Mouse (Mus musculus): ENCODE results near the gene Gm20671. TPM values are rescaled to one million over a fixed set of nuclear protein-coding genes. Genes with fewer than 3 reads are reported as not detected.
A peak's percentile ranks its signal among the peaks of the same experiment; 100 is the strongest.
"Not testable (repeated sequence)": the region's sequence is repeated elsewhere in the genome, so short reads cannot be mapped to it uniquely, and the experiment has no call there.

Gm20671 gene
- polyA plus RNA-seq, 1 experiment from 2014 or later, result not detected

GRCm38 (mm10) chr5:32854818-32855217 lies 27.9 kb upstream of the Gm20671 start:
- ATAC-seq (ENCODE audit: low read depth) (no peak), DNase-seq (ENCODE audit: low spot score) (no peak)
- peaks cover 14% of the 10 kb centered on the region for H3K4me1 ChIP-seq (ENCODE audit: control insufficient read depth, insufficient read depth, low read length)
- no peak overlapping the region for H3K4me2 ChIP-seq (ENCODE audit: low read depth, low read length)
- 78% methylated on average over 4 of the region's 4 CpGs for WGBS
- H3K4me3 ChIP-seq (ENCODE audit: low read depth, low read length), result no peak overlapping the region
- H3K36me3 ChIP-seq (ENCODE audit: control insufficient read depth, insufficient read depth, low read length), result peaks cover 8% of the 10 kb centered on the region; the same call in 1 of the 2 replicates
- H3K27ac ChIP-seq (replicated peaks; ENCODE audit: low read depth, low read length), result no peak overlapping the region; the same call in 1 of the 2 replicates
- H3K9ac ChIP-seq (ENCODE audit: low read depth, low read length), result no peak overlapping the region
- peaks cover 4% of the 10 kb centered on the region; the same call in 1 of the 2 replicates for H3K9me3 ChIP-seq (ENCODE audit: control insufficient read depth, low read length)
- H3K27me3 ChIP-seq (replicated peaks; ENCODE audit: control insufficient read depth, insufficient read depth, low read length), result no peaks in the 10 kb centered on the region

- H3K27me3 ChIP-seq (replicated peaks; ENCODE audit: control insufficient read depth, insufficient read depth, low read length), result no peaks in the 10 kb centered on the region
- peak within 1 kb of the TSS; percentile 88 for H3K4me2 ChIP-seq (ENCODE audit: low read depth, low read length)
- peaks cover 14% of the 10 kb centered on the region for H3K4me1 ChIP-seq (ENCODE audit: control insufficient read depth, insufficient read depth, low read length)
- H3K9me3 ChIP-seq (ENCODE audit: control insufficient read depth, low read length), result peaks cover 4% of the 10 kb centered on the region; the same call in 1 of the 2 replicates
- peak; percentile 97 for ATAC-seq (ENCODE audit: low read depth)
- peak within 1 kb of the TSS; percentile 95 for H3K9ac ChIP-seq (ENCODE audit: low read depth, low read length)
- 1% methylated on average over 45 of the region's 51 CpGs for WGBS
- H3K36me3 ChIP-seq (ENCODE audit: control insufficient read depth, insufficient read depth, low read length), result peaks cover 12% of the 10 kb centered on the region; the same call in 1 of the 2 replicates
- H3K4me3 ChIP-seq (ENCODE audit: low read depth, low read length), result peak within 1 kb of the TSS; percentile 90
- DNase-seq (ENCODE audit: low spot score), result peak; percentile 96
- H3K27ac ChIP-seq (replicated peaks; ENCODE audit: low read depth, low read length), result peak within 1 kb of the TSS; percentile 79
Observed at GRCm38 (mm10) chr5:32853731-32854507, 27.0 kb upstream of the Gm20671 start, which contains the start of gene Prr14l. Gene Prr14l, minus strand, starts transcription at chr5:32854256.

- ATAC-seq (ENCODE audit: low read depth), result no peak
- DNase-seq (ENCODE audit: low spot score), result peak; percentile 20
- H3K4me2 ChIP-seq (ENCODE audit: low read depth, low read length), result peak overlapping the region; percentile 88
- peaks cover 22% of the 10 kb centered on the region; the same call in 1 of the 2 replicates for H3K36me3 ChIP-seq (ENCODE audit: control insufficient read depth, insufficient read depth, low read length)
- no peaks in the 10 kb centered on the region for H3K27me3 ChIP-seq (replicated peaks; ENCODE audit: control insufficient read depth, insufficient read depth, low read length)
- H3K9me3 ChIP-seq (ENCODE audit: control insufficient read depth, low read length), result peaks cover 4% of the 10 kb centered on the region; the same call in 1 of the 2 replicates
- H3K4me1 ChIP-seq (ENCODE audit: control insufficient read depth, insufficient read depth, low read length), result peaks cover 14% of the 10 kb centered on the region
- peak overlapping the region; percentile 90; the same call in 1 of the 2 replicates for H3K4me3 ChIP-seq (ENCODE audit: low read depth, low read length)
- no peak overlapping the region for H3K27ac ChIP-seq (replicated peaks; ENCODE audit: low read depth, low read length)
- WGBS, result 54% methylated on average over 6 of the region's 6 CpGs
- H3K9ac ChIP-seq (ENCODE audit: low read depth, low read length), result peak overlapping the region; percentile 2; the same call in 1 of the 2 replicates
Observed at GRCm38 (mm10) chr5:32852026-32852425, 25.1 kb upstream of the Gm20671 start.

- not testable (repeated sequence) for ATAC-seq (ENCODE audit: low read depth); DNase-seq (ENCODE audit: low spot score); H3K9me3 ChIP-seq (ENCODE audit: control insufficient read depth, low read length); H3K4me3 ChIP-seq (ENCODE audit: low read depth, low read length); H3K4me2 ChIP-seq (ENCODE audit: low read depth, low read length); H3K27ac ChIP-seq (replicated peaks; ENCODE audit: low read depth, low read length); H3K27me3 ChIP-seq (replicated peaks; ENCODE audit: control insufficient read depth, insufficient read depth, low read length); H3K9ac ChIP-seq (ENCODE audit: low read depth, low read length)
- Histone ChIP-seq H3K36me3 (ENCODE audit: control insufficient read depth, insufficient read depth, low read length) (peaks cover 40% of the 10 kb centered on the region), H3K4me1 (ENCODE audit: control insufficient read depth, insufficient read depth, low read length) (peaks cover 14% of the 10 kb centered on the region)
- 93% methylated on average over 3 of the region's 3 CpGs for WGBS
Observed at GRCm38 (mm10) chr5:32849580-32849979, 22.7 kb upstream of the Gm20671 start.

- peaks cover 44% of the 10 kb centered on the region for H3K36me3 ChIP-seq (ENCODE audit: control insufficient read depth, insufficient read depth, low read length)
- H3K4me3 ChIP-seq (ENCODE audit: low read depth, low read length), result no peak overlapping the region
- no peak overlapping the region for H3K9ac ChIP-seq (ENCODE audit: low read depth, low read length)
- 95% methylated on average over 3 of the region's 3 CpGs for WGBS
- no peaks in the 10 kb centered on the region for H3K27me3 ChIP-seq (replicated peaks; ENCODE audit: control insufficient read depth, insufficient read depth, low read length)
- no peak overlapping the region for H3K4me2 ChIP-seq (ENCODE audit: low read depth, low read length)
- no peak for DNase-seq (ENCODE audit: low spot score)
- H3K9me3 ChIP-seq (ENCODE audit: control insufficient read depth, low read length), result peaks cover 4% of the 10 kb centered on the region; the same call in 1 of the 2 replicates
- H3K27ac ChIP-seq (replicated peaks; ENCODE audit: low read depth, low read length), result no peak overlapping the region
- no peak for ATAC-seq (ENCODE audit: low read depth)
- peaks cover 14% of the 10 kb centered on the region for H3K4me1 ChIP-seq (ENCODE audit: control insufficient read depth, insufficient read depth, low read length)
Observed at GRCm38 (mm10) chr5:32849178-32849577, 22.3 kb upstream of the Gm20671 start.

GRCm38 (mm10) chr5:32840029-32840428 lies 13.1 kb upstream of the Gm20671 start:
- 89% methylated on average over 2 of the region's 2 CpGs for WGBS
- Histone ChIP-seq H3K27ac (replicated peaks; ENCODE audit: low read depth, low read length) (no peak overlapping the region), H3K9ac (ENCODE audit: low read depth, low read length) (no peak overlapping the region), H3K4me2 (ENCODE audit: low read depth, low read length) (no peak overlapping the region), H3K27me3 (replicated peaks; ENCODE audit: control insufficient read depth, insufficient read depth, low read length) (no peaks in the 10 kb centered on the region), H3K36me3 (ENCODE audit: control insufficient read depth, insufficient read depth, low read length) (peaks cover 91% of the 10 kb centered on the region), H3K4me3 (ENCODE audit: low read depth, low read length) (no peak overlapping the region), H3K4me1 (ENCODE audit: control insufficient read depth, insufficient read depth, low read length) (no peaks in the 10 kb centered on the region), H3K9me3 (ENCODE audit: control insufficient read depth, low read length) (no peaks in the 10 kb centered on the region)
- ATAC-seq (ENCODE audit: low read depth) (no peak), DNase-seq (ENCODE audit: low spot score) (no peak)

- no peaks in the 10 kb centered on the region for H3K27me3 ChIP-seq (replicated peaks; ENCODE audit: control insufficient read depth, insufficient read depth, low read length)
- H3K4me3 ChIP-seq (ENCODE audit: low read depth, low read length), result no peak overlapping the region
- H3K27ac ChIP-seq (replicated peaks; ENCODE audit: low read depth, low read length), result no peak overlapping the region
- no peaks in the 10 kb centered on the region for H3K9me3 ChIP-seq (ENCODE audit: control insufficient read depth, low read length)
- H3K4me1 ChIP-seq (ENCODE audit: control insufficient read depth, insufficient read depth, low read length), result no peaks in the 10 kb centered on the region
- 92% methylated on average over 5 of the region's 5 CpGs for WGBS
- DNase-seq (ENCODE audit: low spot score), result no peak
- H3K9ac ChIP-seq (ENCODE audit: low read depth, low read length), result no peak overlapping the region
- H3K36me3 ChIP-seq (ENCODE audit: control insufficient read depth, insufficient read depth, low read length), result peaks cover 92% of the 10 kb centered on the region
- no peak overlapping the region for H3K4me2 ChIP-seq (ENCODE audit: low read depth, low read length)
- ATAC-seq (ENCODE audit: low read depth), result no peak
Observed at GRCm38 (mm10) chr5:32836976-32837375, 10.1 kb upstream of the Gm20671 start.

- Histone ChIP-seq H3K9ac (ENCODE audit: low read depth, low read length) (no peak overlapping the region), H3K27me3 (replicated peaks; ENCODE audit: control insufficient read depth, insufficient read depth, low read length) (no peaks in the 10 kb centered on the region), H3K9me3 (ENCODE audit: control insufficient read depth, low read length) (no peaks in the 10 kb centered on the region), H3K4me2 (ENCODE audit: low read depth, low read length) (no peak overlapping the region), H3K27ac (replicated peaks; ENCODE audit: low read depth, low read length) (no peak overlapping the region), H3K4me3 (ENCODE audit: low read depth, low read length) (no peak overlapping the region), H3K4me1 (ENCODE audit: control insufficient read depth, insufficient read depth, low read length) (no peaks in the 10 kb centered on the region), H3K36me3 (ENCODE audit: control insufficient read depth, insufficient read depth, low read length) (peaks cover 93% of the 10 kb centered on the region)
- DNase-seq (ENCODE audit: low spot score) (no peak), ATAC-seq (ENCODE audit: low read depth) (no peak)
- WGBS, result 95% methylated on average over 1 of the region's 1 CpGs
Observed at GRCm38 (mm10) chr5:32834497-32834896, 7.6 kb upstream of the Gm20671 start.
